Mouse (Mus musculus) myocyte (in vitro differentiated cells): ENCODE results near the gene Adam4. TPM values are rescaled to one million over a fixed set of nuclear protein-coding genes. Genes with fewer than 3 reads are reported as not detected.
"Not testable (repeated sequence)": the region's sequence is repeated elsewhere in the genome, so short reads cannot be mapped to it uniquely, and the experiment has no call there.

Experiments used
- H3K27me3 ChIP-seq: one replicate; pipeline ENCODE4 v1.6.1; 2011; ENCODE audit not compliant: control insufficient read depth, insufficient read depth, insufficient read length
- H3K36me3 ChIP-seq: one replicate; pipeline ENCODE4 v1.6.1; 2011; ENCODE audit not compliant: control insufficient read depth, insufficient read depth
- H3K4me2 ChIP-seq: one replicate; pipeline ENCODE4 v1.6.1; 2011; ENCODE audit warnings: low read depth, control low read depth
- H3K4me3 ChIP-seq: one replicate; pipeline ENCODE4 v1.5.1; 2011; ENCODE audit warnings: mild to moderate bottlenecking, control low read depth, moderate library complexity
- H3K79me2 ChIP-seq: one replicate; pipeline ENCODE4 v1.6.1; 2011; ENCODE audit not compliant: control insufficient read depth, insufficient read depth
- H3ac ChIP-seq: one replicate; pipeline ENCODE4 v1.6.1; 2011; ENCODE audit not compliant: control insufficient read depth, insufficient read length
- CEBPB ChIP-seq: IDR thresholded peaks from 2 replicates; pipeline ENCODE4 v1.6.1; 2011; ENCODE audit warnings: mild to moderate bottlenecking, moderate library complexity; ENCODE audit not compliant: poor library complexity, insufficient read depth, severe bottlenecking
- E2F4 ChIP-seq: IDR thresholded peaks from one replicate; pipeline ENCODE4 v1.6.1; 2011; ENCODE audit warnings: mild to moderate bottlenecking, control low read depth, moderate library complexity; ENCODE audit not compliant: insufficient read depth
- MAX ChIP-seq: IDR thresholded peaks from one replicate; pipeline ENCODE4 v1.6.1; 2011; ENCODE audit warnings: low read depth, mild to moderate bottlenecking, control low read depth
- MYOD1 ChIP-seq, 3 experiments: IDR thresholded peaks; one replicate each; pipeline ENCODE4 v1.6.1; 2011; ENCODE audit warnings: control low read depth in 2 of 3, low read depth in 2 of 3, mild to moderate bottlenecking in 2 of 3, moderate library complexity in 1 of 3; ENCODE audit not compliant: insufficient read length in 2 of 3, control insufficient read depth in 1 of 3
- MYOG ChIP-seq, 3 experiments: IDR thresholded peaks; one replicate each; pipeline ENCODE4 v1.6.1; 2011; ENCODE audit warnings: control low read depth in 2 of 3, low read depth in 2 of 3, mild to moderate bottlenecking in 2 of 3; ENCODE audit not compliant: insufficient read length in 2 of 3, control insufficient read depth in 1 of 3, insufficient read depth in 1 of 3
- POLR2A ChIP-seq: IDR thresholded peaks from one replicate; pipeline ENCODE4 v1.6.1; 2011; ENCODE audit warnings: low read depth, mild to moderate bottlenecking, control low read depth, moderate library complexity; ENCODE audit not compliant: insufficient read length
- POLR2AphosphoS2 ChIP-seq: IDR thresholded peaks from one replicate; pipeline ENCODE4 v1.6.1; 2011; ENCODE audit warnings: low read depth, control low read depth; ENCODE audit not compliant: insufficient read length
- REST ChIP-seq: IDR thresholded peaks from one replicate; pipeline ENCODE4 v1.6.1; 2011; ENCODE audit warnings: mild to moderate bottlenecking, control low read depth, moderate library complexity; ENCODE audit not compliant: insufficient read depth, insufficient read length
- SRF ChIP-seq: IDR thresholded peaks from one replicate; pipeline ENCODE4 v1.6.1; 2011; ENCODE audit warnings: low read depth; ENCODE audit not compliant: control insufficient read depth, insufficient read length
- TCF12 ChIP-seq: IDR thresholded peaks from one replicate; pipeline ENCODE4 v1.6.1; 2011; ENCODE audit warnings: mild to moderate bottlenecking, control low read depth; ENCODE audit not compliant: poor library complexity, insufficient read depth, severe bottlenecking
- TCF3 ChIP-seq: IDR thresholded peaks from one replicate; pipeline ENCODE4 v1.6.1; 2011; ENCODE audit warnings: low read depth, control low read depth; ENCODE audit not compliant: insufficient read length
- USF1 ChIP-seq: IDR thresholded peaks from one replicate; pipeline ENCODE4 v1.6.1; 2011; ENCODE audit warnings: low read depth, mild to moderate bottlenecking, control low read depth, moderate library complexity
- polyA plus RNA-seq: library from polyadenylated mRNA; unstranded; fragments of >200 nt; fragmentation: generic; extraction: Trizol; gene quantifications from one replicate; pipeline ENCODE4 v1.2.1, GENCODE M21; 2012; ENCODE audit warnings: missing spikeins

Gene Adam4
- polyA plus RNA-seq = 0.22 TPM

- Histone ChIP-seq H3K4me2 (no peak within 1 kb of the TSS), H3K4me3 (no peak within 1 kb of the TSS), H3K27me3 (no peaks in the 10 kb centered on the region), H3K79me2 (no peaks in the 10 kb centered on the region), H3ac (no peak within 1 kb of the TSS), H3K36me3 (no peaks in the 10 kb centered on the region)
- no peak for TF ChIP-seq E2F4
- TF ChIP-seq TCF3 = no peak
- no peak for TF ChIP-seq REST
- TF ChIP-seq CEBPB = no peak
- TF ChIP-seq POLR2AphosphoS2 = no peak
- no peak for TF ChIP-seq MYOD1 (IDR thresholded peaks at IDR 0.05; ENCODE audit: control insufficient read depth in 1 of 3, insufficient read length in 2 of 3, low read depth in 2 of 3)
- no peak for TF ChIP-seq TCF12
- no peak for TF ChIP-seq SRF
- no peak for TF ChIP-seq USF1
- no peak for TF ChIP-seq MYOG (IDR thresholded peaks at IDR 0.05; ENCODE audit: control insufficient read depth in 1 of 3, insufficient read depth in 1 of 3, insufficient read length in 2 of 3, low read depth in 2 of 3)
- no peak for TF ChIP-seq MAX
- TF ChIP-seq POLR2A = no peak
These were observed at the start of gene Adam4 for GRCm38 (mm10) chr12:81421846-81422245. Gene Adam4 (minus strand): TSS chr12:81421946.

GRCm38 (mm10) chr12:81459051-81459450 is 37.3 kb upstream of the Adam4 start:
- H3K36me3 ChIP-seq, H3ac ChIP-seq, H3K27me3 ChIP-seq, H3K79me2 ChIP-seq, H3K4me2 ChIP-seq, H3K4me3 ChIP-seq: not testable (repeated sequence)

GRCm38 (mm10) chr12:81438985-81439384 is 17.2 kb upstream of the Adam4 start:
- H3K36me3 ChIP-seq, H3K4me2 ChIP-seq, H3K4me3 ChIP-seq, H3K79me2 ChIP-seq, H3ac ChIP-seq, H3K27me3 ChIP-seq: not testable (repeated sequence)

GRCm38 (mm10) chr12:81434778-81435177 is 13.0 kb upstream of the Adam4 start:
- H3K4me2 ChIP-seq, H3K4me3 ChIP-seq, H3K36me3 ChIP-seq, H3ac ChIP-seq, H3K79me2 ChIP-seq, H3K27me3 ChIP-seq: not testable (repeated sequence)

- Histone ChIP-seq H3K79me2 (no peaks in the 10 kb centered on the region), H3K36me3 (no peaks in the 10 kb centered on the region), H3K4me3 (no peak overlapping the region), H3K27me3 (no peaks in the 10 kb centered on the region), H3K4me2 (no peak overlapping the region), H3ac (no peak overlapping the region)
- TF ChIP-seq MYOG (IDR thresholded peaks at IDR 0.05; ENCODE audit: control insufficient read depth in 1 of 3, insufficient read depth in 1 of 3, insufficient read length in 2 of 3, low read depth in 2 of 3) = no peak
These were observed 8.5 kb downstream of the Adam4 start for GRCm38 (mm10) chr12:81413211-81413610.

- H3ac ChIP-seq = no peak overlapping the region
- H3K79me2 ChIP-seq = no peaks in the 10 kb centered on the region
- no peak overlapping the region for H3K4me2 ChIP-seq
- H3K27me3 ChIP-seq = no peaks in the 10 kb centered on the region
- H3K4me3 ChIP-seq = no peak overlapping the region
- TF ChIP-seq SRF = no peak
- no peak for TF ChIP-seq POLR2AphosphoS2
- no peak for TF ChIP-seq MYOG (IDR thresholded peaks at IDR 0.05; ENCODE audit: control insufficient read depth in 1 of 3, insufficient read depth in 1 of 3, insufficient read length in 2 of 3, low read depth in 2 of 3)
- no peak for TF ChIP-seq CEBPB
- TF ChIP-seq MAX = no peak
- TF ChIP-seq POLR2A = no peak
- no peak for TF ChIP-seq REST
- TF ChIP-seq TCF3 = no peak
- H3K36me3 ChIP-seq = no peaks in the 10 kb centered on the region
These were observed 12.8 kb downstream of the Adam4 start for GRCm38 (mm10) chr12:81408966-81409365.
